Mouse (Mus musculus) heart, embryonic 13.5 days (tissue): ENCODE results near the gene Fam83d. TPM values are rescaled to one million over a fixed set of nuclear protein-coding genes. Genes with fewer than 3 reads are reported as not detected.

Experiments used
- ATAC-seq: fragments of 200-750 bp; cut with Nextera tagmentation; 2 replicates; pipeline ENCODE4 v1.8.0; 2017; ENCODE audit warnings: moderate TSS enrichment; ENCODE audit not compliant: insufficient number of reproducible peaks, low FRiP score, low TSS enrichment; ENCODE audit errors: extremely low read depth
- H3K27ac ChIP-seq: fragments of 300-500 bp; sonication (generic); replicated peaks from 2 replicates; pipeline ENCODE4 v1.5.1; 2015; ENCODE audit warnings: moderate library complexity, mild to moderate bottlenecking, inconsistent platforms
- H3K27me3 ChIP-seq: fragments of 300-500 bp; sonication (generic); replicated peaks from 2 replicates; pipeline ENCODE4 v1.6.1; 2015; ENCODE audit warnings: mild to moderate bottlenecking, inconsistent platforms
- H3K36me3 ChIP-seq: fragments of 300-500 bp; sonication (generic); 2 replicates; pipeline ENCODE4 v1.6.1; 2015; ENCODE audit warnings: mild to moderate bottlenecking, inconsistent platforms
- H3K4me1 ChIP-seq: fragments of 300-500 bp; sonication (generic); 2 replicates; pipeline ENCODE4 v1.6.1; 2015; ENCODE audit warnings: inconsistent platforms
- H3K4me2 ChIP-seq: fragments of 300-500 bp; sonication (generic); 2 replicates; pipeline ENCODE4 v1.6.1; 2015; ENCODE audit warnings: inconsistent platforms, mild to moderate bottlenecking, moderate library complexity
- H3K4me3 ChIP-seq: fragments of 300-500 bp; sonication (generic); 2 replicates; pipeline ENCODE4 v1.5.1; 2015; ENCODE audit warnings: moderate library complexity, mild to moderate bottlenecking, inconsistent platforms
- H3K9ac ChIP-seq: fragments of 300-500 bp; sonication (generic); 2 replicates; pipeline ENCODE4 v1.6.1; 2015; ENCODE audit warnings: inconsistent platforms, mild to moderate bottlenecking, moderate library complexity
- H3K9me3 ChIP-seq: fragments of 300-500 bp; sonication (generic); 2 replicates; pipeline ENCODE4 v1.6.1; 2016; ENCODE audit warnings: inconsistent platforms
- WGBS: fragments of 180-500 bp; shearing (Covaris S2); methylation state at CpG from one replicate; pipeline ENCODE4 v1.1.7; 2015; ENCODE audit warnings: mixed read lengths; 5-methylcytosine and 5-hydroxymethylcytosine counted together
- polyA plus RNA-seq: library from polyadenylated mRNA; unstranded; fragments of >200 nt; fragmentation: Nextera tagmentation; extraction: Ambion mirVana; gene quantifications from 2 replicates; pipeline ENCODE4 v1.2.1, GENCODE M21; 2015

Gene Fam83d
- polyA plus RNA-seq, 1 experiment from 2014 or later, result 56.9 TPM

DNA sequence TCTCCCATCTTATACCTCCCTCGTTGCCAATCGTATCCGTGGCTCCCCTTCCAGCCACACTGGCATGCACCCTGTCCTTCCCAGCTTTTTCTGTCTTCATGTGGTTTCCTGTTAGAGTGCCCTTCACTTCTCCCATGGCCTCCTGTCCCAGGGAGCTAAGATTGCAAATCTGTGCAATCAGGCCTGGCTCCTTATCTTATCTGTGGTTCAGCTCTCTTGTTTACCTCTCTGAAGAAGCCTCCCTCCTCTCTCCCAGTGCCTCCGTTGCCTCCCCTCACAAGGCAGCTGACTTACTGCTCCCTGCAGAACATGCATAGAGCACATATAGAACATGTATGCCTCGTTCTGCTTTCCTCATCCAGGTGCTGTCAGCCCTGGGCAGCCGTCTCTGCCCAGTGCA lies 9.6 kb downstream of the Fam83d start:
- peak overlapping the region; percentile 56 for H3K9ac ChIP-seq
- no peaks in the 10 kb centered on the region for H3K27me3 ChIP-seq
- H3K4me3 ChIP-seq, result no peak overlapping the region
- H3K36me3 ChIP-seq, result peaks cover 46% of the 10 kb centered on the region
- WGBS, result 16% methylated on average over 6 of the region's 6 CpGs
- 0 out of 2 replicates have a peak overlapping the region, but pooled peaks have one; percentile 32 for H3K27ac ChIP-seq
- no peak for ATAC-seq
- H3K4me2 ChIP-seq, result peak overlapping the region; percentile 13; the same call in 1 of the 2 replicates
- peaks cover 62% of the 10 kb centered on the region for H3K4me1 ChIP-seq
- no peaks in the 10 kb centered on the region for H3K9me3 ChIP-seq

DNA sequence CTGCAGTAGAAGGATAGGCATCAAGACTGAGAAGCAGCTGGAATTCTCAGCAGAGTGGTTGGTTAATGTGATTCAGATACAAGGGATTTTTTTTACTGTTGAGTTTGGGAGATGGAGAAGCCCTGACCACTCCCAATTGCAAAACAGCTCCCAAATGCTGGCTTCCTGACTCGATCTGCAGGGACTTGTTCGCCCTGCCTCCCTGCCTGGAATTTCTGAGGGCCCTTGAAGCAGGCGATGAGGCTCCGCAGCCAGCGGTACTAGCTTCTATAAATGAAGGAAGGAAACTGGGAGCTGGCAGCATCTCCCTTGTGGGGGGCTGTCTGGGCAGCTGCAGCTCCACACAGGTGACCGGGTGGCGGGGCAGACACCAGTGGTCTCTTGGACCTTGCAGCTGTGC lies 10.5 kb downstream of the Fam83d start:
- Histone ChIP-seq H3K9ac (peak overlapping the region; percentile 56), H3K36me3 (peaks cover 46% of the 10 kb centered on the region), H3K9me3 (no peaks in the 10 kb centered on the region), H3K27me3 (no peaks in the 10 kb centered on the region), H3K27ac (peak overlapping the region; percentile 32; the same call in 1 of the 2 replicates), H3K4me3 (no peak overlapping the region), H3K4me1 (peaks cover 61% of the 10 kb centered on the region), H3K4me2 (0 out of 2 replicates have a peak overlapping the region, but pooled peaks have one; percentile 2)
- ATAC-seq, result no peak
- 56% methylated on average over 7 of the region's 7 CpGs for WGBS

- H3K27ac ChIP-seq, result no peak overlapping the region
- no peaks in the 10 kb centered on the region for H3K9me3 ChIP-seq
- no peak overlapping the region for H3K4me3 ChIP-seq
- H3K36me3 ChIP-seq, result peaks cover 70% of the 10 kb centered on the region
- no peak overlapping the region for H3K4me2 ChIP-seq
- H3K9ac ChIP-seq, result no peak overlapping the region
- 93% methylated on average over 7 of the region's 7 CpGs for WGBS
- peaks cover 35% of the 10 kb centered on the region for H3K4me1 ChIP-seq
- no peaks in the 10 kb centered on the region for H3K27me3 ChIP-seq
- ATAC-seq, result no peak
These were observed 13.2 kb downstream of the Fam83d start for GRCm38 (mm10) chr2:158781126-158781525.

DNA sequence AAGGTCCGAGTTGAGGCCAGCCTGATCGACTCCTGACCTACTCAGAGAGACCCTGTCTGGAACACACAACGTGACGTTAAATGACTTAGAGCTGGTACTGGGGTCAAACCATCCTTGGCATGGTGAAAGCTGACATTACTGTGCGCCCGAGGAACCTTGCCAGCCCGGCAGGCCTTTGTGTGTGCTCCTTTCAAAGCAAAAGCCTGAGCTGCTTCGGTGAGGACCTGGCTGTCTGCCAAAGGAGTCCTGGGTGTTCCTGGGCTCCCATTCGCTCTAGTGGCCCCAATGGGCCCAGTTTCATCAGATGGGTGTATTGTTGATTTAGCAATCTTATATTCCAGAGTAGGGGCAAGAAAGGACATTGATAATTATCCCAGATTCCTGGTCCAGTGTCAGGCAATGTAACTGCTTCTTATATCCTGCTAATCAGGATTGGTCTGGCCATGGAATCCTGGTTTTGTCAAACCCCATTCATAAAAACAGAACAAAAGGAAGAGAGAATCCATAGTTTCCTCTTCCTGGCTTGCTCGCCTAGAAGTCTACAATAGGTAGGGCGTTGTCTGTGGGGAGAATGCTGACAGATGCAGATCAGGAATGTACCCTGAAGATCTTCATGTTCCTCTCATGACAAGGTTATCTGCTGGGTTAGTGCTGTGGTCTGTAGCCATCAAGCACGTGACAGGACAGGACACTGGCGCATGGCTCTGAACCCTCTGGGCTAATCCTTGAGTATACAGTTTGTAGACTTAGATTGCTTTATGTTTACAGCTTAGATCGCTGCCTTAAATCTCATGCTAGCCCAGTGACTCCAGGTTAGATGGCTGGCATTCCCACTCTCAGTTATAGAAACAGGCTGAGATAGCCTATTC lies 19.3 kb downstream of the Fam83d start:
- Histone ChIP-seq H3K4me3 (no peak overlapping the region), H3K27ac (no peak overlapping the region), H3K9ac (no peak overlapping the region), H3K27me3 (no peaks in the 10 kb centered on the region), H3K9me3 (no peaks in the 10 kb centered on the region), H3K36me3 (peaks cover 49% of the 10 kb centered on the region), H3K4me2 (no peak overlapping the region), H3K4me1 (peaks cover 10% of the 10 kb centered on the region; the same call in 1 of the 2 replicates)
- no peak for ATAC-seq
- 83% methylated on average over 14 of the region's 14 CpGs for WGBS

- no peaks in the 10 kb centered on the region for H3K27me3 ChIP-seq
- H3K36me3 ChIP-seq, result peaks cover 3% of the 10 kb centered on the region
- H3K27ac ChIP-seq, result peak within 1 kb of the TSS; percentile 88
- under 1% methylated on average over 33 of the region's 33 CpGs for WGBS
- H3K9me3 ChIP-seq, result no peaks in the 10 kb centered on the region
- H3K4me2 ChIP-seq, result peak within 1 kb of the TSS; percentile 89
- H3K9ac ChIP-seq, result peak within 1 kb of the TSS; percentile 90
- peak within 1 kb of the TSS; percentile 95 for H3K4me3 ChIP-seq
- peak; percentile 96 for ATAC-seq
- H3K4me1 ChIP-seq, result peaks cover 21% of the 10 kb centered on the region
These were observed 26.7 kb downstream of the Fam83d start, which contains the start of gene Dhx35 for GRCm38 (mm10) chr2:158794494-158795004. Gene Dhx35, plus strand, starts transcription at chr2:158794807.

- H3K27ac ChIP-seq, result peak overlapping the region; percentile 88
- ATAC-seq, result 0 out of 2 replicates have a peak, but pooled peaks have one; percentile 5
- H3K4me3 ChIP-seq, result peak overlapping the region; percentile 95
- peaks cover 8% of the 10 kb centered on the region for H3K36me3 ChIP-seq
- 7% methylated on average over 15 of the region's 15 CpGs for whole genome bisulfite sequencing
- H3K4me1 ChIP-seq, result peaks cover 21% of the 10 kb centered on the region
- no peaks in the 10 kb centered on the region for H3K27me3 ChIP-seq
- peak overlapping the region; percentile 89 for H3K4me2 ChIP-seq
- H3K9ac ChIP-seq, result peak overlapping the region; percentile 90
- no peaks in the 10 kb centered on the region for H3K9me3 ChIP-seq
These were observed 27.1 kb downstream of the Fam83d start for GRCm38 (mm10) chr2:158795043-158795442.

DNA sequence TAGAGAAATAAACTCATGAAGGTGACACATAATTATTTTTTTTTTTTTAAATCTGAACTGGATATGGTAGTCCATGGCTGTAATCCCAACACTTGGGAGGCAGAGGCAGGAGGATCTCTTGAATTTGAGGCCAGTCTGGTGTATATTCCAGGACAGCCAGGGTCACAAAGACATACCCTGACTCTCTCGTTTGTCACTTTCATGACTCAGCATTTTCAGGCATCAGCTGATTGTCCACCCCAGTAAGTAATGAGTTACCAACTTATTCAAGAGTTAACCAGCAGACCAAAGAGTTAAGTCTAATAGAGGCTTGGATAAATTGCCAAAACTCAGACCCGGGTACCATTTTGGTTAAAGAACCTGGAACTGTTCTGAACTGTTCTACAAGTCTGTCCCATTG lies 28.0 kb downstream of the Fam83d start:
- no peak overlapping the region for H3K27ac ChIP-seq
- peaks cover 21% of the 10 kb centered on the region for H3K4me1 ChIP-seq
- WGBS, result 80% methylated on average over 2 of the region's 2 CpGs
- no peak for ATAC-seq
- peak overlapping the region; percentile 89; the same call in 1 of the 2 replicates for H3K4me2 ChIP-seq
- H3K9ac ChIP-seq, result no peak overlapping the region
- no peaks in the 10 kb centered on the region for H3K27me3 ChIP-seq
- peaks cover 16% of the 10 kb centered on the region for H3K36me3 ChIP-seq
- peak overlapping the region; percentile 95 for H3K4me3 ChIP-seq
- no peaks in the 10 kb centered on the region for H3K9me3 ChIP-seq

DNA sequence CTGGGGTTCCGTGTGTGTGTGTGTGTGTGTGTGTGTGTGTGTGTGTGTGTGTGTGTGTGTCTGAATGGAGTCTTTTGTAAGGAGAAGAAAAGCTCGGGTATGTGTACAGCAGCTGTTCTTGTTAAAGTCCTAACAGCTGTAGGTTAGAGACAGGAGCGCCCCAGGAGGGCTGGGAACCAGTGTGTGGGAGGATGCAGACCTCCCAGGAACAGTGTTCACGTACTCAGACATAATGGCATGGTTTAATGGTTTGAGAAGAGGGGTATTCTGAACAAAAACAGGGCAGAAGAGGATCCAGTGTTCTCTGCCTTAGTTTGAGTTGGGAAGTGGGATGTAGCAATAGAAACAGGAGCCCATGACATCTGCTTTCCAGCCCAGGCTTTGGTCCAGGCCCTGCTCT lies 31.4 kb downstream of the Fam83d start:
- Histone ChIP-seq H3K27ac (no peak overlapping the region), H3K9me3 (no peaks in the 10 kb centered on the region), H3K4me3 (no peak overlapping the region), H3K4me1 (peaks cover 14% of the 10 kb centered on the region), H3K4me2 (no peak overlapping the region), H3K36me3 (peaks cover 47% of the 10 kb centered on the region), H3K9ac (no peak overlapping the region), H3K27me3 (no peaks in the 10 kb centered on the region)
- WGBS, result 73% methylated on average over 4 of the region's 4 CpGs
- ATAC-seq, result no peak

DNA sequence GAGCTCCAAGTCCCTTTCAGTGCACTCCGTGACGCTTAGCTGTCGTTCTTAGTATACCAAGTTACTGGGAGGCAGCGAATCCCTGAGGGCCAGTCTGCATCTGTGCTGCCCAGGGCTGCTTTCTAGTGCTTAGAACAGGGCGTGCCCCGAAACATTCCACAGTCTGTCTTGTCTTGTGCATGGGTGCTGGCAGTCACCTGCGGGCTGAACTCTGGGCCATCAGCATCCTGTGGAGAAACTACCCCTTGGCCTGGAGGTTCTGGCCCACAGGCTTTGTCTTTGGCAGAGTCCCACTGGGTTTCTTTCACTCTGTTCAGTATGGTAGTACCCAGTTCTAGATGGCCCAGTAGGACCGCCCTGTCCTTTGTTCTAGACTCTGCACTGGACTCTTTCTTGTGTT lies 32.9 kb downstream of the Fam83d start:
- Histone ChIP-seq H3K4me1 (peaks cover 6% of the 10 kb centered on the region; the same call in 1 of the 2 replicates), H3K27me3 (no peaks in the 10 kb centered on the region), H3K4me2 (no peak overlapping the region), H3K9ac (no peak overlapping the region), H3K36me3 (peaks cover 58% of the 10 kb centered on the region), H3K4me3 (no peak overlapping the region), H3K27ac (no peak overlapping the region), H3K9me3 (no peaks in the 10 kb centered on the region)
- no peak for ATAC-seq
- 94% methylated on average over 8 of the region's 8 CpGs for WGBS

GRCm38 (mm10) chr2:158803575-158803974 lies 35.7 kb downstream of the Fam83d start:
- Histone ChIP-seq H3K36me3 (peaks cover 73% of the 10 kb centered on the region), H3K27me3 (no peaks in the 10 kb centered on the region), H3K27ac (no peak overlapping the region), H3K4me1 (no peaks in the 10 kb centered on the region), H3K9me3 (no peaks in the 10 kb centered on the region), H3K4me2 (no peak overlapping the region), H3K9ac (no peak overlapping the region), H3K4me3 (no peak overlapping the region)
- no peak for ATAC-seq
- WGBS, result 86% methylated on average over 8 of the region's 8 CpGs

DNA sequence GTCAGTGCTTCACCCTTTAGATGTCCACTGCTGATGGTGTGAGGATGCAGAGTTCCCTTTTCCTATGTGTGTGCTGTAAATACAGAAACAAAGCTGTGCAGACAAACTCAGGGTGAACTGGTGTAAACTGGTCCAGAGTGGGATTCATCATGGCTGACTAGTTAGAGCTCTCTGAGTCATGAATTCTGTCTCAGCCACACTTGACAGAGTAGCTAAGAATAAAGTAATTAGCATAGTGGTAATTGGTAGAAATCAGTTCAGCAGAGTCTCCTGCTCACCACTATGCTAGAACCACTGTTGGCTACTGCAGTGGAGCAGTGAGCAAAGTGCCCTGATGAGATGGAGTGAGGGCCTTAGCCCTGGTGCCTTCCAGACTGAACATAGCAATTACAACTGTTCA lies 47.8 kb downstream of the Fam83d start:
- H3K27ac ChIP-seq, result no peak overlapping the region
- H3K4me1 ChIP-seq, result no peaks in the 10 kb centered on the region
- no peak overlapping the region for H3K4me2 ChIP-seq
- no peaks in the 10 kb centered on the region for H3K27me3 ChIP-seq
- H3K36me3 ChIP-seq, result peaks cover 76% of the 10 kb centered on the region
- H3K9me3 ChIP-seq, result no peaks in the 10 kb centered on the region
- ATAC-seq, result no peak
- H3K4me3 ChIP-seq, result no peak overlapping the region
- no peak overlapping the region for H3K9ac ChIP-seq
